Mouse (Mus musculus) cerebellum, adult 9-10 months (tissue): ENCODE results near the gene Olfr1013.

Experiments
- DNase-seq: peaks from one replicate; pipeline ENCODE4 v3.0.0; 2022

Olfr1013 gene

GRCm38 (mm10) chr2:85766798-85767197 is at the start of gene Olfr1013:
Olfr1013 (plus strand) TSS chr2:85767098.
- no peak for DNase-seq

- DNase-seq, result peak; percentile 6
Observed at GRCm38 (mm10) chr2:85725793-85726192, 41.1 kb upstream of the Olfr1013 start.

GRCm38 (mm10) chr2:85753822-85754221 is 13.1 kb upstream of the Olfr1013 start:
- no peak for DNase-seq

GRCm38 (mm10) chr2:85762666-85763065 is 4.2 kb upstream of the Olfr1013 start, which contains the start of gene Olfr1012:
Olfr1012 (minus strand) TSS chr2:85762766.
- no peak for DNase-seq

- no peak for DNase-seq
Observed at GRCm38 (mm10) chr2:85772413-85772812, 5.5 kb downstream of the Olfr1013 start, which contains the start of gene Olfr1014. Olfr1014 (plus strand) TSS chr2:85772713.

- no peak for DNase-seq
Observed at GRCm38 (mm10) chr2:85781717-85782116, 14.8 kb downstream of the Olfr1013 start, which contains the start of gene Olfr1015. Olfr1015 (plus strand) TSS chr2:85782017.

- no peak for DNase-seq
Observed at GRCm38 (mm10) chr2:85792331-85792730, 25.4 kb downstream of the Olfr1013 start.

- DNase-seq, result no peak
Observed at GRCm38 (mm10) chr2:85802444-85802843, 35.5 kb downstream of the Olfr1013 start, which contains the start of gene Olfr1016. Olfr1016 (minus strand) TSS chr2:85802544.

GRCm38 (mm10) chr2:85804501-85804900 is 37.6 kb downstream of the Olfr1013 start:
- no peak for DNase-seq

- no peak for DNase-seq
Observed at GRCm38 (mm10) chr2:85818179-85818578, 51.3 kb downstream of the Olfr1013 start, which contains the start of gene Olfr1018. Olfr1018 (plus strand) TSS chr2:85818479.
